Mouse (Mus musculus): ENCODE measurements around the gene Fam163a. TPM values are rescaled to one million over a fixed set of nuclear protein-coding genes. Genes with fewer than 3 reads are reported as not detected.
A peak's percentile ranks its signal among the peaks of the same experiment; 100 is the strongest.

Fam163a gene
- polyA plus RNA-seq, 1 experiment from 2014 or later = 2.0 TPM

GRCm38 (mm10) chr1:156111728-156112127, 93.1 kb downstream of the Fam163a start:
- Histone ChIP-seq H3K9me3 (replicated peaks; ENCODE audit: control insufficient read depth, low read length) (no peaks in the 10 kb centered on the region), H3K27me3 (ENCODE audit: control insufficient read depth, insufficient read depth, low read length) (no peaks in the 10 kb centered on the region), H3K4me2 (peak overlapping the region; percentile 35), H3K9ac (ENCODE audit: low read depth, low read length) (no peak overlapping the region), H3K36me3 (ENCODE audit: control insufficient read depth, insufficient read depth, low read length) (no peaks in the 10 kb centered on the region), H3K27ac (ENCODE audit: low read depth, low read length) (no peak overlapping the region), H3K4me3 (ENCODE audit: low read depth, low read length) (no peak overlapping the region), H3K4me1 (ENCODE audit: control insufficient read depth, insufficient read depth, low read length) (peaks cover 7% of the 10 kb centered on the region)
- ATAC-seq (replicated peaks; ENCODE audit: insufficient number of reproducible peaks, low FRiP score, low TSS enrichment) = no peak
- 25% methylated on average over 12 of the region's 12 CpGs for WGBS (ENCODE audit: insufficient replicate concordance)

- ATAC-seq (replicated peaks; ENCODE audit: insufficient number of reproducible peaks, low FRiP score, low TSS enrichment) = no peak
- no peaks in the 10 kb centered on the region for H3K9me3 ChIP-seq (replicated peaks; ENCODE audit: control insufficient read depth, low read length)
- no peaks in the 10 kb centered on the region for H3K27me3 ChIP-seq (ENCODE audit: control insufficient read depth, insufficient read depth, low read length)
- H3K36me3 ChIP-seq (ENCODE audit: control insufficient read depth, insufficient read depth, low read length) = no peaks in the 10 kb centered on the region
- H3K4me2 ChIP-seq = no peak overlapping the region
- WGBS (ENCODE audit: insufficient replicate concordance) = 72% methylated on average over 9 of the region's 9 CpGs
- no peak overlapping the region for H3K9ac ChIP-seq (ENCODE audit: low read depth, low read length)
- H3K27ac ChIP-seq (ENCODE audit: low read depth, low read length) = no peak overlapping the region
- peaks cover 5% of the 10 kb centered on the region; the same call in 1 of the 2 replicates for H3K4me1 ChIP-seq (ENCODE audit: control insufficient read depth, insufficient read depth, low read length)
- H3K4me3 ChIP-seq (ENCODE audit: low read depth, low read length) = no peak overlapping the region
These were observed 93.7 kb downstream of the Fam163a start for GRCm38 (mm10) chr1:156111090-156111489.

GRCm38 (mm10) chr1:156108400-156108799, 96.4 kb downstream of the Fam163a start:
- Histone ChIP-seq H3K4me3 (ENCODE audit: low read depth, low read length) (no peak overlapping the region), H3K4me2 (no peak overlapping the region; the same call in 1 of the 2 replicates), H3K27me3 (ENCODE audit: control insufficient read depth, insufficient read depth, low read length) (no peaks in the 10 kb centered on the region), H3K36me3 (ENCODE audit: control insufficient read depth, insufficient read depth, low read length) (no peaks in the 10 kb centered on the region), H3K4me1 (ENCODE audit: control insufficient read depth, insufficient read depth, low read length) (no peaks in the 10 kb centered on the region), H3K9ac (ENCODE audit: low read depth, low read length) (no peak overlapping the region), H3K27ac (ENCODE audit: low read depth, low read length) (no peak overlapping the region), H3K9me3 (replicated peaks; ENCODE audit: control insufficient read depth, low read length) (no peaks in the 10 kb centered on the region)
- no peak for ATAC-seq (replicated peaks; ENCODE audit: insufficient number of reproducible peaks, low FRiP score, low TSS enrichment)
- 39% methylated on average over 10 of the region's 10 CpGs for WGBS (ENCODE audit: insufficient replicate concordance)

DNA sequence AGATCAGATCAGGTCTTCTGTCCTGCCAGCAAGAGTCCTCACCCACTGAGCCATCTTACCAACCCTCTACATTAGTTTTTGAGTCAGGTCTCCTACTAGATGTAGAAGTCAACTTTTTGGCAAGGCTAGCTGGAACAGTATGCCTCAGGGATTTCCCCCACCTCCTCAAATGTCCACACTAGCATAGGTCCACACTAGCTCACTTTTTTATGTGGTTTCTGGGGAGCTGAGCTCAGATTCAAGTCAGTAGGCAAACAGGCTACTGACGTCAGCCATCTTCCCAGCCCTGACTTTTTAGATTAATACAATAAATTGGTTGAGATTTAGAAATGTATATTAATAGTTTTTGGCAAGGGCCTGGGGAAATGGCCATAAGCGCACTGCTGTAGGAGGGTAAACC, 97.4 kb downstream of the Fam163a start:
- no peaks in the 10 kb centered on the region for H3K36me3 ChIP-seq (ENCODE audit: control insufficient read depth, insufficient read depth, low read length)
- 86% methylated on average over 2 of the region's 2 CpGs for WGBS (ENCODE audit: insufficient replicate concordance)
- no peaks in the 10 kb centered on the region for H3K9me3 ChIP-seq (replicated peaks; ENCODE audit: control insufficient read depth, low read length)
- no peak overlapping the region for H3K27ac ChIP-seq (ENCODE audit: low read depth, low read length)
- H3K9ac ChIP-seq (ENCODE audit: low read depth, low read length) = no peak overlapping the region
- no peaks in the 10 kb centered on the region for H3K27me3 ChIP-seq (ENCODE audit: control insufficient read depth, insufficient read depth, low read length)
- no peak overlapping the region for H3K4me3 ChIP-seq (ENCODE audit: low read depth, low read length)
- H3K4me1 ChIP-seq (ENCODE audit: control insufficient read depth, insufficient read depth, low read length) = no peaks in the 10 kb centered on the region
- no peak overlapping the region for H3K4me2 ChIP-seq
- ATAC-seq (replicated peaks; ENCODE audit: insufficient number of reproducible peaks, low FRiP score, low TSS enrichment) = no peak

- Histone ChIP-seq H3K27ac (ENCODE audit: low read depth, low read length) (no peak overlapping the region), H3K9ac (ENCODE audit: low read depth, low read length) (no peak overlapping the region), H3K4me2 (no peak overlapping the region), H3K27me3 (ENCODE audit: control insufficient read depth, insufficient read depth, low read length) (no peaks in the 10 kb centered on the region), H3K4me1 (ENCODE audit: control insufficient read depth, insufficient read depth, low read length) (no peaks in the 10 kb centered on the region), H3K36me3 (ENCODE audit: control insufficient read depth, insufficient read depth, low read length) (no peaks in the 10 kb centered on the region), H3K9me3 (replicated peaks; ENCODE audit: control insufficient read depth, low read length) (no peaks in the 10 kb centered on the region), H3K4me3 (ENCODE audit: low read depth, low read length) (no peak overlapping the region)
- no peak for ATAC-seq (replicated peaks; ENCODE audit: insufficient number of reproducible peaks, low FRiP score, low TSS enrichment)
- 70% methylated on average over 2 of the region's 2 CpGs for whole genome bisulfite sequencing (ENCODE audit: insufficient replicate concordance)
These were observed 99.4 kb downstream of the Fam163a start for GRCm38 (mm10) chr1:156105381-156105780.

DNA sequence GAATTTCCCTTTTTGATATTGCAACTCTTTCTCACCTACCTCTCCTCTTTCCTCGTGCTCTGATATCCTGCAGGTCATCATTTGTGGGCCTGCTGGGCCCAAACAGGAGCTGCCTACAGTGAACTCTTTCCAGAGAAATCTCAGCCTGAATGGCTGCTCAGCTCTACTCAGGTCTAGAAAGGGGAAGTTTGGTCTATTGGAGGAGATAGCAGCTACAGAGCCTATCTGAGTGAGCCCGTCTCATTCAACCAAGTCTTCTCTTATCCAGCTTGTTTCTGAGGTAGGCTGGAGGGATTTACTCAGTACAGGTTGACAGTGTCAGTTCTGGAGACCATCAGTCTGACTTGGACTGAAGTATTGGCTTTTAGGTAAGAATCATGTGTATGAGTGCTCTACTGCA, 101.1 kb downstream of the Fam163a start:
- 87% methylated on average over 2 of the region's 2 CpGs for WGBS (ENCODE audit: insufficient replicate concordance)
- no peaks in the 10 kb centered on the region for H3K27me3 ChIP-seq (ENCODE audit: control insufficient read depth, insufficient read depth, low read length)
- H3K9ac ChIP-seq (ENCODE audit: low read depth, low read length) = no peak overlapping the region
- no peak overlapping the region for H3K27ac ChIP-seq (ENCODE audit: low read depth, low read length)
- no peak overlapping the region for H3K4me3 ChIP-seq (ENCODE audit: low read depth, low read length)
- H3K36me3 ChIP-seq (ENCODE audit: control insufficient read depth, insufficient read depth, low read length) = no peaks in the 10 kb centered on the region
- H3K4me2 ChIP-seq = no peak overlapping the region
- H3K4me1 ChIP-seq (ENCODE audit: control insufficient read depth, insufficient read depth, low read length) = no peaks in the 10 kb centered on the region
- H3K9me3 ChIP-seq (replicated peaks; ENCODE audit: control insufficient read depth, low read length) = no peaks in the 10 kb centered on the region
- ATAC-seq (replicated peaks; ENCODE audit: insufficient number of reproducible peaks, low FRiP score, low TSS enrichment) = no peak

GRCm38 (mm10) chr1:156091811-156092210, 113.0 kb downstream of the Fam163a start:
- WGBS (ENCODE audit: insufficient replicate concordance) = 58% methylated on average over 4 of the region's 4 CpGs
- H3K27ac ChIP-seq (ENCODE audit: low read depth, low read length) = no peak overlapping the region
- no peak for ATAC-seq (replicated peaks; ENCODE audit: insufficient number of reproducible peaks, low FRiP score, low TSS enrichment)
- no peaks in the 10 kb centered on the region for H3K4me1 ChIP-seq (ENCODE audit: control insufficient read depth, insufficient read depth, low read length)
- H3K4me3 ChIP-seq (ENCODE audit: low read depth, low read length) = no peak overlapping the region
- no peaks in the 10 kb centered on the region for H3K9me3 ChIP-seq (replicated peaks; ENCODE audit: control insufficient read depth, low read length)
- H3K4me2 ChIP-seq = no peak overlapping the region
- H3K36me3 ChIP-seq (ENCODE audit: control insufficient read depth, insufficient read depth, low read length) = no peaks in the 10 kb centered on the region
- no peaks in the 10 kb centered on the region for H3K27me3 ChIP-seq (ENCODE audit: control insufficient read depth, insufficient read depth, low read length)
- H3K9ac ChIP-seq (ENCODE audit: low read depth, low read length) = no peak overlapping the region

DNA sequence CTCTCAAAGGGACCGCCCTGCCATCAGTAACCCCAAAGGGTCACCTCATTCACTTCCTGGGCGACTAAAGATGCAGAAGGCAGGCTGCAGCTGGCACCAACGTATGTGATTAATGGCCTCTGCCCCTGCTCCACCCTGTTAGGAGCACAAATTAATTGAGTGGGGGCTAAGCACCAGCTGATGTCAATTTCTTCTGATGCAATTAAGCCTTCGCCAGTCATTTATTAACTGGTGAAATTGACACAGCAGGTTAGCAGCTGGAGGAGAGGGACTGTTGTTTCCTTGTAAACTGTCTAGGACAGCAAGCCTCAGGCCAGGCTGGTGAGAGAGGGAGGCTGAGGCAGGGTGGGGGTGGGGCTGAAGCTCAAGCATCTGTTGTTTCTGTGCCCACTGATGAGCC, 114.8 kb downstream of the Fam163a start:
- no peaks in the 10 kb centered on the region for H3K4me1 ChIP-seq (ENCODE audit: control insufficient read depth, insufficient read depth, low read length)
- WGBS (ENCODE audit: insufficient replicate concordance) = 77% methylated on average over 4 of the region's 4 CpGs
- no peaks in the 10 kb centered on the region for H3K9me3 ChIP-seq (replicated peaks; ENCODE audit: control insufficient read depth, low read length)
- no peak overlapping the region for H3K4me2 ChIP-seq
- no peak overlapping the region for H3K4me3 ChIP-seq (ENCODE audit: low read depth, low read length)
- H3K27me3 ChIP-seq (ENCODE audit: control insufficient read depth, insufficient read depth, low read length) = no peaks in the 10 kb centered on the region
- H3K9ac ChIP-seq (ENCODE audit: low read depth, low read length) = no peak overlapping the region
- H3K36me3 ChIP-seq (ENCODE audit: control insufficient read depth, insufficient read depth, low read length) = no peaks in the 10 kb centered on the region
- no peak for ATAC-seq (replicated peaks; ENCODE audit: insufficient number of reproducible peaks, low FRiP score, low TSS enrichment)
- H3K27ac ChIP-seq (ENCODE audit: low read depth, low read length) = no peak overlapping the region

DNA sequence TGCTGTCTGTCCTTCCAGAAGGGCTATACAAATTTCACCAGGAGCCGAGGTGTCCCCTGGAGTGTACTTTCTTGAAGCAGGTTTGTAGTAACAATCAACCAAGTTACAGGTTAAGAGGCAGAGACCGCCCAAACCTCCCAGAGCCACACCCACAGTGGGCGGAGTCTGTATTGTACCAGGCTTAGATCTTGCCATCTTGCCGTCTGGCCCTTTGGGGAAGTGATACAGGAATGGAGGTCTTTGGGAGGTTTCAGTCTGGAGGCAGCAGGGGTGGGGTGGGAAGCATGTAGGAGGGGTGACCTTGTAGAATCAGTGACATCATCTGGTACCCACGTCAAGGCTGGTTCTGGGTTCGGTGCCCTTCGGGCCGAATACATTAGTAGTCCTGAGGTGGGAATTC, 115.3 kb downstream of the Fam163a start:
- Histone ChIP-seq H3K36me3 (ENCODE audit: control insufficient read depth, insufficient read depth, low read length) (no peaks in the 10 kb centered on the region), H3K27ac (ENCODE audit: low read depth, low read length) (no peak overlapping the region), H3K9ac (ENCODE audit: low read depth, low read length) (no peak overlapping the region), H3K4me3 (ENCODE audit: low read depth, low read length) (no peak overlapping the region), H3K4me2 (no peak overlapping the region), H3K9me3 (replicated peaks; ENCODE audit: control insufficient read depth, low read length) (no peaks in the 10 kb centered on the region), H3K4me1 (ENCODE audit: control insufficient read depth, insufficient read depth, low read length) (no peaks in the 10 kb centered on the region), H3K27me3 (ENCODE audit: control insufficient read depth, insufficient read depth, low read length) (no peaks in the 10 kb centered on the region)
- ATAC-seq (replicated peaks; ENCODE audit: insufficient number of reproducible peaks, low FRiP score, low TSS enrichment) = no peak
- WGBS (ENCODE audit: insufficient replicate concordance) = 82% methylated on average over 8 of the region's 8 CpGs
